Mouse (Mus musculus): ENCODE data around the gene Rab17.

DNA sequence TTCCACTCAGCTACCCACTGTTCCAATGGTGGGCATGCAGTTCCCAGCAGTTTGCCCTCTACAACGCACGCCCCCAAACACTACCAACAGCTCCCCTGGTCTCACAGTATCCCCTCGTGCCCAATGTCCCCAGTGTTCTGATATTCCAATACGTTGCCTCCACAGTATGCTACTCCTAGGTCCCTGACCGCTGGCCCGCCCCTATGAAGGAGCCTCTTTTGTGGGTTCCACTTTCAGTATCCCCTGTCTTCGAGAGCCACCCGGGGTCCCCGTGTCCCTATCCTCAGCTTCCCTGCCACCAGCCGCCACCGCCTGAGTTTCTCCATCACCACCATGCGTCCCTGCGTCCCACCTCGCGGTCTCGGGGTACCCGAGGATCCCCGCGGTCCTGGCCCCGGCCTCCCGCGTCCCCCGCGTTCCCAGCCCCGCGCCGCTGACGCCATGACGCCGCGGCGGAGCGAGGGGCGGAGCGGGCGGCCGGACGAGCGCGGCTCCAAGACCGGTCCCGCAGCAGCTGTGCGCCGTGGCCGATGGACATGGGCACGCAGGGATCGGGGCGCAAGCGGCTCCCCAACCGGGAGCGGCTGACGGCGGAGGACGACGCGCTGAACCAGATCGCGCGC is 28.9 kb upstream of the Rab17 start, which contains the start of gene Lrrfip1:
- no peak for TF ChIP-seq CTCF (IDR thresholded peaks at IDR 0.05; ENCODE audit: low read depth, low read length)
- TF ChIP-seq POLR2A (IDR thresholded peaks at IDR 0.05; ENCODE audit: extremely low read depth, insufficient read depth, low read length): no peak

All from liver, adult 2 months (tissue).